Mouse (Mus musculus): ENCODE data around the gene Arhgap15.

- TF ChIP-seq CTCF (IDR thresholded peaks at IDR 0.05; ENCODE audit: extremely low read depth, insufficient read length, insufficient replicate concordance, low read depth, low read length) (no peak), POLR2A (IDR thresholded peaks at IDR 0.05; ENCODE audit: low read depth, low read length) (no peak)
Observed at GRCm38 (mm10) chr2:44129533-44129932, 380.9 kb downstream of the Arhgap15 start.

Measured in small intestine, adult 2 months (tissue).